Mouse (Mus musculus) E14TG2a.4 (cell line): Measurements from ENCODE around the gene Gm49318.

Experiments
- H3K27me3 ChIP-seq: 2 replicates; pipeline ENCODE4 v1.6.1; 2014; ENCODE audit warnings: low read length, control low read depth; ENCODE audit not compliant: insufficient read depth
- H3K36me3 ChIP-seq: 2 replicates; pipeline ENCODE4 v1.6.1; 2014; ENCODE audit warnings: low read length, control low read depth; ENCODE audit not compliant: insufficient read depth
- H3K4me1 ChIP-seq: replicated peaks from 2 replicates; pipeline ENCODE4 v1.6.1; 2014; ENCODE audit warnings: low read depth, low read length, control low read depth
- H3K4me3 ChIP-seq: replicated peaks from 2 replicates; pipeline ENCODE4 v1.5.1; 2014; ENCODE audit warnings: mild to moderate bottlenecking, low read length
- H3K9me3 ChIP-seq: 2 replicates; pipeline ENCODE4 v1.6.1; 2014; ENCODE audit warnings: low read length, control low read depth
- CTCF ChIP-seq: conservative IDR thresholded peaks from 2 replicates; pipeline ENCODE4 v1.5.1; 2014; ENCODE audit warnings: low read length
- NANOG ChIP-seq: IDR thresholded peaks from 2 replicates; pipeline ENCODE4 v1.6.1; 2014; ENCODE audit warnings: borderline replicate concordance, low read length, mixed read lengths
- POU5F1 ChIP-seq: IDR thresholded peaks from 2 replicates; pipeline ENCODE4 v1.6.1; 2014; ENCODE audit warnings: low read length, borderline replicate concordance

The Gm49318 gene

GRCm38 (mm10) chr9:22070791-22071573, at the start of gene Gm49318, which contains the start of gene Zfp653:
TSS of gene Gm49318 (minus strand) at chr9:22071259.
TSS of gene Zfp653 (minus strand) at chr9:22071376.
- no peaks in the 10 kb centered on the region for H3K27me3 ChIP-seq
- H3K4me1 ChIP-seq: peaks cover 45% of the 10 kb centered on the region

GRCm38 (mm10) chr9:22119543-22119942, 48.5 kb upstream of the Gm49318 start:
- TF ChIP-seq NANOG (no peak), POU5F1 (no peak), CTCF (no peak)
- no peak overlapping the region for H3K4me3 ChIP-seq
- no peaks in the 10 kb centered on the region for H3K9me3 ChIP-seq
- peaks cover 23% of the 10 kb centered on the region for H3K4me1 ChIP-seq
- peaks cover 14% of the 10 kb centered on the region; the same call in 1 of the 2 replicates for H3K27me3 ChIP-seq
- H3K36me3 ChIP-seq: peaks cover 3% of the 10 kb centered on the region; the same call in 1 of the 2 replicates

More at GRCm38 (mm10) chr9:22070791-22071573, at the start of gene Gm49318, which contains the start of gene Zfp653:
- peaks cover 73% of the 10 kb centered on the region for H3K36me3 ChIP-seq
- H3K9me3 ChIP-seq: no peaks in the 10 kb centered on the region
- no peak for TF ChIP-seq CTCF
- TF ChIP-seq NANOG: no peak
- TF ChIP-seq POU5F1: no peak
- peak within 1 kb of the TSS; percentile 95 for H3K4me3 ChIP-seq

- H3K36me3 ChIP-seq: peaks cover 19% of the 10 kb centered on the region
- TF ChIP-seq POU5F1: no peak
- peak; percentile 51 for TF ChIP-seq CTCF
- TF ChIP-seq NANOG: no peak
- peaks cover 23% of the 10 kb centered on the region for H3K4me1 ChIP-seq
- H3K27me3 ChIP-seq: peaks cover 13% of the 10 kb centered on the region; the same call in 1 of the 2 replicates
- H3K9me3 ChIP-seq: no peaks in the 10 kb centered on the region
- peak overlapping the region; percentile 93 for H3K4me3 ChIP-seq
These were observed 46.8 kb upstream of the Gm49318 start for GRCm38 (mm10) chr9:22117754-22118456.

GRCm38 (mm10) chr9:22116740-22117426, 45.8 kb upstream of the Gm49318 start, which contains the start of gene Elof1:
TSS of gene Elof1 (minus strand) at chr9:22117172.
- TF ChIP-seq CTCF (no peak), POU5F1 (no peak), NANOG (no peak)
- Histone ChIP-seq H3K4me3 (peak within 1 kb of the TSS; percentile 93), H3K36me3 (peaks cover 29% of the 10 kb centered on the region), H3K4me1 (peaks cover 23% of the 10 kb centered on the region), H3K9me3 (no peaks in the 10 kb centered on the region), H3K27me3 (peaks cover 7% of the 10 kb centered on the region; the same call in 1 of the 2 replicates)

- H3K4me3 ChIP-seq: peak overlapping the region; percentile 93
- H3K36me3 ChIP-seq: peaks cover 37% of the 10 kb centered on the region
- H3K9me3 ChIP-seq: no peaks in the 10 kb centered on the region
- TF ChIP-seq NANOG: no peak
- TF ChIP-seq POU5F1: no peak
- TF ChIP-seq CTCF: no peak
- peaks cover 5% of the 10 kb centered on the region; the same call in 1 of the 2 replicates for H3K27me3 ChIP-seq
- H3K4me1 ChIP-seq: peaks cover 23% of the 10 kb centered on the region
These were observed 45.0 kb upstream of the Gm49318 start for GRCm38 (mm10) chr9:22116086-22116485.

- TF ChIP-seq POU5F1: no peak
- TF ChIP-seq CTCF: no peak
- TF ChIP-seq NANOG: no peak
- Histone ChIP-seq H3K4me3 (peak overlapping the region; percentile 93), H3K27me3 (0 out of 2 replicates have a peak, but pooled peaks cover 3% of the 10 kb centered on the region), H3K36me3 (peaks cover 42% of the 10 kb centered on the region), H3K4me1 (peaks cover 23% of the 10 kb centered on the region), H3K9me3 (no peaks in the 10 kb centered on the region)
These were observed 44.6 kb upstream of the Gm49318 start for GRCm38 (mm10) chr9:22115635-22116034.

GRCm38 (mm10) chr9:22108194-22108593, 37.1 kb upstream of the Gm49318 start:
- Histone ChIP-seq H3K27me3 (no peaks in the 10 kb centered on the region), H3K4me1 (no peaks in the 10 kb centered on the region), H3K4me3 (no peak overlapping the region), H3K9me3 (no peaks in the 10 kb centered on the region), H3K36me3 (peaks cover 36% of the 10 kb centered on the region)
- TF ChIP-seq NANOG (no peak), CTCF (no peak), POU5F1 (no peak)

GRCm38 (mm10) chr9:22099922-22100321, 28.9 kb upstream of the Gm49318 start:
- peak overlapping the region; percentile 60 for H3K4me3 ChIP-seq

More at GRCm38 (mm10) chr9:22099922-22100321, 28.9 kb upstream of the Gm49318 start:
- H3K27me3 ChIP-seq: peaks cover 65% of the 10 kb centered on the region
- TF ChIP-seq NANOG (no peak), CTCF (no peak), POU5F1 (no peak)
- H3K9me3 ChIP-seq: no peaks in the 10 kb centered on the region
- H3K4me1 ChIP-seq: peaks cover 28% of the 10 kb centered on the region
- no peaks in the 10 kb centered on the region for H3K36me3 ChIP-seq
